Mouse (Mus musculus) cerebellum, adult (tissue): Measurements from ENCODE around the gene Pam.
"Not testable (repeated sequence)": the region's sequence is repeated elsewhere in the genome, so short reads cannot be mapped to it uniquely, and the experiment has no call there.

Source experiments
- ATAC-seq: cut with Nextera tagmentation; 2 replicates; pipeline ENCODE4 v1.9.2; 2017; ENCODE audit warnings: mild to moderate bottlenecking, moderate library complexity, mixed read lengths; ENCODE audit not compliant: insufficient number of reproducible peaks, low FRiP score, low TSS enrichment

Gene Pam

DNA sequence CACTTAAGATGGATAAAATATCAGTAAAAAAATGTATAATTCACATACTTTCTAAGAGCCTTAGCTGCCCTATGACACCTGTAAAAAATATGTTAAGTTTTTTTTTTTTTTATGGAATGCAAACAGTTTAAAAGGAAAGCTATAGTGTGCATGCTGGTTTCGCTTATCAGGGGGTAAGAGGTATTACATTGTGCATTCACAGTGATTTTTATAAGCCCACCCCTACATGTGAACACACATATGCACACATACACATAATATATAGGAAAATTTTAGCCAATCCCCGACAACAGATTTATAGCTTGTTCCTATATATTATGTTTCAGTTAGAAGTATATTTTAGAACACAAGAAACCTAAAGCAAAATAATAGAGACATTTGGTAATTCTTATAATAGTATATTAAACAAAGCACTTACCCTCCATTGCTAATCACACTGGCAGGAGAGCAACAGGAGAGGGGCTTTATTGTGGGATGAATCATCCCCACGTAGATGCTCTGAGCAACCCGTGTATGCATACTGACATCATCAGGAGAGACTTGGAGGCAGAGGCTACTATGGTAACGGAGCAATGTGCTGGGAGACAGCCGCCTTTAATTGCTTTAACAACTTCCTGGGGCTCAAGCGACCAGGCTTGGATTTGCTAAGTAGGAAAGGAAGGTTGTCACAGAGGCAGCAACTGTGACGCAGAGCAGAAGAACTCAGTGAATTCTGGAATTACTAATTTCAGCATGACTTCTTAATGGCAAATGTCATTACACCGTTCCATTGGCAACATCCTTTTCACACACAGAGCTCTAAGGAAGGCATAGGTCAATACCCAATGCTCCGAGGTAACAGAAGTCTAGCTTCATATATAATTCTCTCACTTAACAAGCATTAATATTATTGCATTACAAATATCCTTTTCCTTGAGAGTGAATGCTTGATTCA lies 47.9 kb downstream of the Pam start:
- ATAC-seq: no peak; the same call in 1 of the 2 replicates

- no peak for ATAC-seq
These were observed 53.0 kb downstream of the Pam start for GRCm38 (mm10) chr1:98042425-98042824.

DNA sequence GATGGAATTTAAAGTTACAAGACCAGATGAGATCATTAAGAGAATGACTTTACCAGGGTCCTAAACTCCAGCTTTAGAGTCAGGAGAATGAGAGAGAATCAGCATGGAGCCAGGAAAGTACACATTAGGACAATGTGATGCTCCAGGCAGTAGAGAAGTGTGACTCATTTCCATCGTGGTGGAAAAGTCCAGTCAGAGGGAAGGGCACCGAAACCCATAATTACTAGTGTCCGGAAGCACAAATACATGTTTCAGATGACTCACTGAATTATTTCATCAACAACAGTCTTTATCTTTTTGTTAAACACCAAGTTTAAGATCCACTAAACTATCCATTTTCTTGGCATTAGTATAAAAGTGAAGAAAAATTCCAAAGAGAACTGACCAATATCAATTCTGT lies 57.2 kb downstream of the Pam start:
- ATAC-seq: no peak

- no peak for ATAC-seq
These were observed 59.7 kb downstream of the Pam start for GRCm38 (mm10) chr1:98035736-98036135.

GRCm38 (mm10) chr1:98031802-98032201 lies 63.6 kb downstream of the Pam start:
- ATAC-seq: no peak

DNA sequence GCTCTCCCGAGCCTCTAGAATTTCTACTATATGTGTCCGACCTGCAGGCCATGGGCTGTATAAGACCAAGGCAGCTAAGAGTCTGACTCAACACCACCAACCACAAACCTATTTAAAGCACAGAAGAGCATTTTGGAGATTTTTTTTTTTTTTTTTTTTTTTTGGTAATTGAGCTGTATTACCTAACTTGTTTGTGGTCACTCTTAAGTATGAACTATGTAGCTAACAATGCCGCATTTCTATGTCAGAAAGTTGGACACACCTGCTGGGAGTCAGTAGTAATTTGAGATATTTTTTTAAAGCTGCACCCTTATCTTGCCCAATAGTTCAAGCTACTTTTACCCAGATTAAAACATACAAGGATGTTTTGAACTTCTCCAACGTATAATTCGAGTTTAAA lies 66.4 kb downstream of the Pam start:
- ATAC-seq: no peak

DNA sequence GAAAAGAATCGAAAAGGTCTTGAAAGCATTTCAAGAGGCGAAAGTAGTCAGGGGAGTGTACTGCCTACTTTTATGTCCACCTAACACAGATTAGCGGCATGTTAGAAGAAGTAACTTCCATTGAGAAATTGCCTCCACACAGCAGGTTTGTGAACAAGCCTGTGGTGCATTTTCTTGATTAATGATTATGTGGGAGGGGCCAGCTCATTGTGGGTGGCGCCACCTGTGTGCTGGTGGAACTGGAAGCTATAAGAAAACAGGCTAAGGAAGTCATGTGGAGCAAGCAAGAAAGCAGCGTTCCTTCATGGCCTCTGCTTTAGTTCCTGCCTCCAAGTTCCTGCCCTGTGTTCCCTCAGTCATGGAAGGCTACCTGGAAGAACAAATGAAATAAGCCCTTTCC lies 67.0 kb downstream of the Pam start:
- no peak for ATAC-seq

DNA sequence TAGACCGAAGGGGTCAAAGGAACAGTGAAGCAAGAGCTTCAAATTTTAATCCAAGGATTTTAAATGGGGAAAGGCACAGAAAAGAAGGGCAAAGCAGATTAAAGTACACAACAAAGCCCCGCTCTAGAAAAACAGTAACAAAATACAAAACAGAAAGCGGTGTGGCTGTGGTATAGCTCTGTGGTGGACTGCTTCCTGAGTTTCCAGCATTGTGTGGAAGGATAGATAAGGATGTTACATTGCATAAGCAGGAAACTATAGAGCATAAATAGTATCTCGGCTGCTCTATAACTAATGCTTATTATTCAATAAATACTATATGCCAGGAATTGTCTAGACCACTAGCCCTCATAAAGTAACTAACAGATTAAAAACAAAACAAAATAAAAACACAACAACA lies 67.5 kb downstream of the Pam start:
- ATAC-seq: no peak

DNA sequence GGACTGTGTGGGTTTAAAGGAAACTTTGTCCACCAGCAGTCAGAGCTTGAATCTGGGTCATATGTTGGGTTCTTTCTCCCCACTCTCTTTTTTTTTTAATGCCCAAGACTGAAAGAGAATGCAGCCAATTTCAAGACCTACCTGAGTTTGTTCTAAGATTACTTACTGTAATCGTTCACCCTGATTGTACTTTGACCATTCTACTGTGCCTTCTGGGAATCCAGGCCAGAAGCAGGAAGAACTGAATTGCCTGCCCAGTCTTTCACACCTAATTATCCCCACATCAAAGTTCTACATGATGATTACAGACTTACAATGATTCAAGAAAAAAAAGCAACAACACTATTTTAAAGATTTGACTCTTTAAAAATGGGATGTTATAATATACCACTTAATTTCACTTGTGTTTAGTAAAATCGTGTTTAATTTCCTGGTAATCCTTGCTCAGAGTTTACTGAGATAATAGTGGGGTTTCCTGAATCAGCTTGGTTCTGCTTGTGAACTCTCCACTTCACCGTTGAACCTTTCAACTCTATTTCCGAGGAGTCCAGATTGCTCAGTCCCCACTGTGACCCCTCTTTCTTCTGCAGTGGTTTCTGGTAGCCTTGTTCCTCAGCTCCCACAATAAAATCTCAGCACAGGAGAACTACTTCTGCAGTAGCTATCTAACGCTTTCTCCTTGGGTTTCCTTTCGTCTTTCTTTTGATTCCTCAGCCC lies 69.4 kb downstream of the Pam start:
- ATAC-seq: no peak

- no peak for ATAC-seq
These were observed 71.6 kb downstream of the Pam start for GRCm38 (mm10) chr1:98023866-98024265.

GRCm38 (mm10) chr1:98018987-98019386 lies 76.5 kb downstream of the Pam start:
- no peak for ATAC-seq

DNA sequence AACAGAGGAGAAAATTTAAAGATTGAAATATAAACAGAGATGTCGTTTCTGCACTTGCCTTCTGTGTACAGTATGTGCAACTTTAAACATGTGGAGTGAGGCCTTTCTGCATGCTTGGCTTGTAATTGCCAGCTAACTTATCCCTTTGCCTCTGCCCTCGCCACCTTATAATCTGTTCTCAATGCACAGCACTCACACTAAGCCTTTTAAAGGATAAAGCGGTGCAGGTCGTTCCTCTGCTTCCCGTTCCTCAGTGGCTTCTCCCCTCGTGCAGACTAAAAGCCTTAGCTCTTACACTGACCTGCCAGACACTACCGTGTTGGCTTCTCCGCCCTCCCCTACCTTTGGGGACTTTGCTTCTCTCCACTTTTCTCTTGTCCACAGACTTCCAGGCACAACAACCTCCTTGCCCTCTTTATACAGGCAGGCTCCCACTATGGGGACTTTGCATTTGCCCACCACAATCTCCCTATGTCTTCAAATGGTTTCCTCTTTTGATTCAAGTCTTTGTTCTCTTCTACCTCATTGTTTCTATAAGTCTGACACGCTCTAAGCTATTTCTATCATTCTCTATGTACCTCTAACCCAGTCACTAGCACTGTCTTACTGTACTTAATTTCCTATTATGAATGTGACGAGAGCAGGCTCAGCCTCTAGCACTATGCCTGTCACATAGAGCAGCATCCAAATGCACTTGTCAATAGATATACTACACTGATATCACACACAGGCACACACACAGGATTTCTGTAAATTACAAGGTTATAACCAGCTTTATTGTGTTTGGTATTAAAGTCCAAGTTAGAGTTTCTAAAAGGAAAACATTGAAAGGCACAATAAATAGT lies 79.2 kb downstream of the Pam start:
- ATAC-seq: no peak

DNA sequence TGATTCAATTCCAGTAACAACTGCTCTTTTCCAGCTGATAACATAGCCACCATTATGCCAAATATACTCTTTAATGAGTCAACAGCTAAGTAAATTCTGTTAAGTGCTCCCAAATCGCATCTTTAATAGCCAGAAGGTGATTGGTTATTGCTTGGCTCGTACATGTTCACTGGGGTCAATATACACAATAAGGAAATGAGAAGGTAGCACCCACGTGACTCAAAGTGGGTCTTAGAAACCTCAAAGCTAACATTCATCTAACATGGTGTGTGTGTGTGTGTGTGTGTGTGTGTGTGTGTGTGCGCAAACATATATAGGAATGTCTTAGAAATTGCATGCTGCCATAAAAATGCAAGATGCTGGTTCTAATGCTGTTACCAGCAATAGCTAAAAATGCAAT lies 79.9 kb downstream of the Pam start:
- ATAC-seq: no peak

- no peak for ATAC-seq
These were observed 92.7 kb downstream of the Pam start for GRCm38 (mm10) chr1:98002561-98003425.

GRCm38 (mm10) chr1:97999465-97999864 lies 96.0 kb downstream of the Pam start:
- no peak for ATAC-seq

- not testable (repeated sequence) for ATAC-seq
These were observed 96.5 kb downstream of the Pam start for GRCm38 (mm10) chr1:97998961-97999360.

- ATAC-seq: no peak
These were observed 98.4 kb downstream of the Pam start for GRCm38 (mm10) chr1:97997088-97997487.

- no peak for ATAC-seq
These were observed 103.5 kb downstream of the Pam start for GRCm38 (mm10) chr1:97991976-97992375.

- no peak for ATAC-seq
These were observed 112.3 kb downstream of the Pam start for GRCm38 (mm10) chr1:97983189-97983588.

GRCm38 (mm10) chr1:97979422-97979821 lies 116.0 kb downstream of the Pam start:
- ATAC-seq: no peak
